In genomic region chr11:70615516-70616093, GRCm38 (mm10) we compare ENCODE assay signal across 10 mouse cellular contexts. TPM values are rescaled to one million over a fixed set of nuclear protein-coding genes. Genes with fewer than 3 reads are reported as not detected.
DNase-seq lines count a peak whose midpoint lies in the region; ATAC-seq and TF ChIP-seq lines count a peak whose summit lies in the region.
"Had no signal": no experiment of that assay in that cellular context is flagged by ENCODE, and none has a peak within 500 bp of the region (broad histone marks: within the 10 kb centered on the region; RNA-seq: fewer than 3 reads in every experiment).

Gene 4930544D05Rik, plus strand, starts transcription at chr11:70615848.

- H3K36me3 ChIP-seq in heart, embryonic 10.5 days, result peaks cover 32% of the 10 kb centered on the region
- peaks cover 24% of the 10 kb centered on the region for H3K36me3 ChIP-seq in forebrain, embryonic 15.5 days
- no peaks in the 10 kb centered on the region for H3K36me3 ChIP-seq in liver, embryonic 14.5 days (replicated peaks; ENCODE audit: control insufficient read depth, insufficient read depth, low read depth)

- H3K27ac ChIP-seq in heart, embryonic 10.5 days, result peak within 1 kb of the TSS; percentile 71
- H3K27ac ChIP-seq in forebrain, embryonic 15.5 days (replicated peaks), result no peak within 1 kb of the TSS
- no peak within 1 kb of the TSS for H3K27ac ChIP-seq in liver, embryonic 14.5 days

- H3K4me3 ChIP-seq in heart, embryonic 10.5 days, result peak within 1 kb of the TSS; percentile 55
- H3K4me3 ChIP-seq in forebrain, embryonic 15.5 days, result peak within 1 kb of the TSS; percentile 22
- peak within 1 kb of the TSS; percentile 54 to 55 for H3K4me3 ChIP-seq in liver, embryonic 14.5 days (ENCODE audit: insufficient read depth in 1 of 2, low read depth in 2 of 2, low read length in 2 of 2)
- H3K4me3 ChIP-seq: myocyte had no signal

- no peak for DNase-seq in heart, embryonic 10.5 days (ENCODE audit: low spot score)
- DNase-seq in heart, adult 18-20 months, result no peak
- no peak for DNase-seq in liver, embryonic 14.5 days (ENCODE audit: low read depth in 3 of 3, low spot score in 3 of 3)
- no peak for DNase-seq in frontal cortex, adult 2 months (ENCODE audit: extremely low spot score in 1 of 2, low spot score in 1 of 2)
- no peak for DNase-seq in left cerebral cortex, adult 11 months (ENCODE audit: low spot score)
- DNase-seq in adrenal gland, adult (ENCODE audit: inconsistent age in 2 of 2, low spot score in 1 of 2), result no peak

- no peak within 1 kb of the TSS for H3K9ac ChIP-seq in forebrain, embryonic 15.5 days (replicated peaks)
- peak within 1 kb of the TSS; percentile 49 for H3K9ac ChIP-seq in liver, embryonic 14.5 days (replicated peaks)

- TF ChIP-seq CTCF in liver, embryonic 14.5 days (IDR thresholded peaks at IDR 0.05; ENCODE audit: low read depth), result no peak

- TF ChIP-seq EP300 in liver, embryonic 14.5 days (IDR thresholded peaks at IDR 0.05; ENCODE audit: low read depth), result no peak

- peaks cover 23% of the 10 kb centered on the region for H3K27me3 ChIP-seq in heart, embryonic 10.5 days (ENCODE audit: insufficient read depth, poor library complexity, severe bottlenecking)
- H3K27me3 ChIP-seq in forebrain, embryonic 15.5 days, result no peaks in the 10 kb centered on the region
- no peaks in the 10 kb centered on the region for H3K27me3 ChIP-seq in liver, embryonic 14.5 days (ENCODE audit: control insufficient read depth, insufficient read depth, low read length)
- H3K27me3 ChIP-seq: Patski had no signal

- WGBS in heart, embryonic 10.5 days, result 11% methylated on average over 21 of the region's 21 CpGs
- 17% methylated on average over 21 of the region's 21 CpGs for WGBS in forebrain, embryonic 15.5 days
- WGBS in liver, embryonic 14.5 days (ENCODE audit: insufficient replicate concordance), result 16% methylated on average over 21 of the region's 21 CpGs

- peak; percentile 72 for ATAC-seq in CD4-positive, CD25-positive, alpha-beta regulatory T cell, adult 4 months
- no peak for ATAC-seq in forebrain, embryonic 15.5 days (replicated peaks)
- ATAC-seq in liver, embryonic 14.5 days (ENCODE audit: insufficient read depth), result no peak
- ATAC-seq: Patski had no signal

- peak within 1 kb of the TSS; percentile 37 for H3K4me2 ChIP-seq in forebrain, embryonic 15.5 days (replicated peaks)
- H3K4me2 ChIP-seq in liver, embryonic 14.5 days (ENCODE audit: low read depth), result peak within 1 kb of the TSS; percentile 82

- H3K9me3 ChIP-seq in heart, embryonic 10.5 days, result no peaks in the 10 kb centered on the region
- H3K9me3 ChIP-seq in forebrain, embryonic 15.5 days, result no peaks in the 10 kb centered on the region
- no peaks in the 10 kb centered on the region for H3K9me3 ChIP-seq in liver, embryonic 14.5 days (ENCODE audit: control insufficient read depth, low read length)

- H3K4me1 ChIP-seq in heart, embryonic 10.5 days, result peaks cover 22% of the 10 kb centered on the region
- peaks cover 8% of the 10 kb centered on the region for H3K4me1 ChIP-seq in forebrain, embryonic 15.5 days
- peaks cover 0 to 5% of the 10 kb centered on the region in 2 experiments; a peak in 2 of 4 replicates for H3K4me1 ChIP-seq in liver, embryonic 14.5 days (replicated peaks; ENCODE audit: control insufficient read depth in 2 of 2, insufficient read depth in 2 of 2, low read length in 1 of 2)

RNA-seq across cellular contexts. Expression of gene 4930544D05Rik, which starts in this region (rescaled TPM):
- not detected in 2 replicates for polyA plus RNA-seq in heart, embryonic 10.5 days (2016; fragmentation: Nextera tagmentation; extraction: Ambion mirVana)
- total RNA-seq in heart, adult 18-20 months (2021), result not detected
- under 1 TPM in 1 of 2 experiments, not detected in 1; 0.71 TPM for polyA plus RNA-seq in CD4-positive, CD25-positive, alpha-beta regulatory T cell, adult 4 months (2017; shearing (Covaris generic))
- not detected in 2 replicates for polyA plus RNA-seq in forebrain, embryonic 15.5 days (2015; fragmentation: Nextera tagmentation; extraction: Ambion mirVana)
- polyA plus RNA-seq in liver, embryonic 14.5 days (2012; rRNA removed), result not detected in 2 replicates
- polyA plus RNA-seq in liver, embryonic 14.5 days (2014; fragmentation: Nextera tagmentation; extraction: Ambion mirVana), result not detected in 2 replicates
- polyA plus RNA-seq in frontal cortex, adult 2 months (2012; rRNA removed), result not detected in 2 replicates
- polyA plus RNA-seq: Patski had no signal

Comparison
In these comparisons a context has a peak if more than half of its experiments do, and no peak if none do; other contexts are left out.
1. Peak in ATAC-seq in CD4-positive, CD25-positive, alpha-beta regulatory T cell, adult 4 months; RNA of the gene not detected or under 1 TPM.